Comparison of ENCODE assay signal across 7 mouse cellular contexts in genomic region chr11:4697043-4697983, GRCm38 (mm10). TPM values are rescaled to one million over a fixed set of nuclear protein-coding genes. Genes with fewer than 3 reads are reported as not detected.
DNase-seq lines count a peak whose midpoint lies in the region; ATAC-seq and TF ChIP-seq lines count a peak whose summit lies in the region.

No protein-coding gene starts in this region.

- no peaks in the 10 kb centered on the region for H3K9me3 ChIP-seq in lung, embryonic 15.5 days

- no peak overlapping the region for H3K9ac ChIP-seq in lung, embryonic 15.5 days

- peak; percentile 94 for ATAC-seq in lung, embryonic 15.5 days (ENCODE audit: borderline replicate concordance, extremely low read depth, low FRiP score, low TSS enrichment)
- no peak for ATAC-seq in monocyte, adult 5-6 weeks (replicated peaks; ENCODE audit: insufficient number of reproducible peaks, low FRiP score, low TSS enrichment, poor library complexity, severe bottlenecking)

- TF ChIP-seq CTCF in gastrocnemius, adult 2 months (IDR thresholded peaks at IDR 0.05): peak; percentile 25; the same call in 1 of the 2 replicates

- no peak overlapping the region for H3K4me3 ChIP-seq in gastrocnemius, adult 2 months
- no peak overlapping the region for H3K4me3 ChIP-seq in lung, embryonic 15.5 days

- H3K4me2 ChIP-seq in lung, embryonic 15.5 days: no peak overlapping the region

- H3K27me3 ChIP-seq in lung, embryonic 15.5 days: no peaks in the 10 kb centered on the region

- no peak overlapping the region for H3K27ac ChIP-seq in gastrocnemius, adult 2 months
- peak overlapping the region; percentile 67 for H3K27ac ChIP-seq in lung, embryonic 15.5 days

- intact Hi-C loops in gastrocnemius, adult 2 months (cut with DNase I): no loop called here

- H3K36me3 ChIP-seq in lung, embryonic 15.5 days: peaks cover 19% of the 10 kb centered on the region

- 17% methylated on average over 7 of the region's 7 CpGs for WGBS in lung, embryonic 15.5 days

- DNase-seq in 416B (ENCODE audit: low read depth) (peak; percentile 82), MN1 (ENCODE audit: low spot score) (peak; percentile 69)
- DNase-seq in gastrocnemius, adult 2 months: peak; percentile 57
- DNase-seq in layer of hippocampus, adult 11-12 months (ENCODE audit: low spot score): peak; percentile 74
- peak; percentile 66 for DNase-seq in telencephalon, adult 2 months (ENCODE audit: low read depth, low spot score)

- peaks cover 5% of the 10 kb centered on the region; the same call in 1 of the 2 replicates for H3K4me1 ChIP-seq in lung, embryonic 15.5 days

RNA-seq across cellular contexts. Expression of gene Uqcr10, which starts 6.8 kb away (rescaled TPM):
- 1,000 to 10,000 TPM in 1 of 2 experiments, 100 to 1,000 TPM in 1; 837 to 1,167 TPM for total RNA-seq in gastrocnemius, adult 2 months (2021)
- 763 and 796 TPM in 2 replicates for polyA plus RNA-seq in lung, embryonic 15.5 days (2015; fragmentation: Nextera tagmentation; extraction: Ambion mirVana)
- 46.1 to 75.5 TPM (median 70.1 TPM) in 3 replicates for total RNA-seq in monocyte, adult 5-6 weeks (2017)

RNA-seq across cellular contexts. Expression of gene Zmat5, which starts 7.2 kb away (rescaled TPM):
- total RNA-seq in gastrocnemius, adult 2 months (2021): 10 to 100 TPM; 23.3 to 28.5 TPM
- polyA plus RNA-seq in lung, embryonic 15.5 days (2015; fragmentation: Nextera tagmentation; extraction: Ambion mirVana): 70.8 and 81.4 TPM in 2 replicates
- 5.9 to 15.2 TPM (median 8.8 TPM) in 3 replicates for total RNA-seq in monocyte, adult 5-6 weeks (2017)

RNA-seq across cellular contexts. Expression of gene Cabp7, which starts 49.3 kb away (rescaled TPM):
- under 1 TPM; 0.17 to 0.18 TPM for total RNA-seq in gastrocnemius, adult 2 months (2021)
- polyA plus RNA-seq in lung, embryonic 15.5 days (2015; fragmentation: Nextera tagmentation; extraction: Ambion mirVana): 0.09 TPM in 1 of 2 replicates, not detected in the other
- 0.85 TPM in 1 of 3 replicates, not detected in the others for total RNA-seq in monocyte, adult 5-6 weeks (2017)

RNA-seq across cellular contexts. Expression of gene Ascc2, which starts 59.8 kb away (rescaled TPM):
- 10 to 100 TPM; 14.4 to 16.7 TPM for total RNA-seq in gastrocnemius, adult 2 months (2021)
- polyA plus RNA-seq in lung, embryonic 15.5 days (2015; fragmentation: Nextera tagmentation; extraction: Ambion mirVana): 32.6 and 35.1 TPM in 2 replicates
- 7.7 to 20.2 TPM (median 10.4 TPM) in 3 replicates for total RNA-seq in monocyte, adult 5-6 weeks (2017)

Comparison
In these comparisons a context has a peak if more than half of its experiments do, and no peak if none do; other contexts are left out.
1. RNA of gene Uqcr10, which starts 6.8 kb away (total RNA-seq): 837 to 1,167 TPM in gastrocnemius, adult 2 months; 46.1 to 75.5 TPM in monocyte, adult 5-6 weeks; every median in the first group is over 10 times any median in the second.
2. Peak in every context shown above with its lines, with median percentiles within 50 percentile points of each other: DNase-seq.